Mouse (Mus musculus) forebrain, postnatal 0 days (tissue): Measurements from ENCODE around the gene Tcte1. TPM values are rescaled to one million over a fixed set of nuclear protein-coding genes. Genes with fewer than 3 reads are reported as not detected.

Experiments
- ATAC-seq: fragments of 200-750 bp; cut with Nextera tagmentation; 2 replicates; pipeline ENCODE4 v1.8.0; 2017; ENCODE audit warnings: mild to moderate bottlenecking, moderate library complexity
- DNase-seq: peaks from one replicate; pipeline ENCODE4 v3.0.0-alpha.2; 2015
- H3K27ac ChIP-seq: fragments of 300-500 bp; sonication (generic); 2 replicates; pipeline ENCODE4 v1.5.1; 2014; ENCODE audit warnings: low read depth, mild to moderate bottlenecking, antibody characterized with exemption, low read length, moderate library complexity, mixed read lengths
- H3K27me3 ChIP-seq: fragments of 300-500 bp; sonication (generic); 2 replicates; pipeline ENCODE4 v1.6.1; 2014; ENCODE audit warnings: mild to moderate bottlenecking, low read length, mixed read lengths; ENCODE audit not compliant: insufficient read depth
- H3K36me3 ChIP-seq: fragments of 300-500 bp; sonication (generic); 2 replicates; pipeline ENCODE4 v1.6.1; 2014; ENCODE audit warnings: mild to moderate bottlenecking, moderate library complexity; ENCODE audit not compliant: insufficient read depth
- H3K4me1 ChIP-seq: fragments of 300-500 bp; sonication (generic); 2 replicates; pipeline ENCODE4 v1.6.1; 2014; ENCODE audit warnings: antibody characterized with exemption; ENCODE audit not compliant: insufficient read depth
- H3K4me2 ChIP-seq: fragments of 300-500 bp; sonication (generic); 2 replicates; pipeline ENCODE4 v1.6.1; 2014; ENCODE audit warnings: low read depth, mild to moderate bottlenecking, moderate library complexity
- H3K4me3 ChIP-seq: fragments of 300-500 bp; sonication (generic); 2 replicates; pipeline ENCODE4 v1.5.1; 2014; ENCODE audit warnings: low read depth, low read length, mixed read lengths
- H3K9ac ChIP-seq: fragments of 300-500 bp; sonication (generic); 2 replicates; pipeline ENCODE4 v1.6.1; 2014; ENCODE audit warnings: mild to moderate bottlenecking
- H3K9me3 ChIP-seq: fragments of 300-500 bp; sonication (generic); 2 replicates; pipeline ENCODE4 v1.6.1; 2016; ENCODE audit warnings: low read length
- CTCF ChIP-seq: sonication (generic); IDR thresholded peaks from 2 replicates; pipeline ENCODE4 v1.5.1; 2016; ENCODE audit warnings: antibody characterized with exemption, control low read depth, low read depth
- WGBS: fragments of 180-500 bp; shearing (Covaris S2); extraction: QIAGEN DNeasy Blood & Tissue Kit; methylation state at CpG from one replicate; pipeline ENCODE4 v1.1.7; 2014; 5-methylcytosine and 5-hydroxymethylcytosine counted together
- polyA plus RNA-seq: library from polyadenylated mRNA; unstranded; fragments of >200 nt; fragmentation: Nextera tagmentation; extraction: Ambion mirVana; gene quantifications from 2 replicates; pipeline ENCODE4 v1.2.1, GENCODE M21; 2015
- total RNA-seq: library from RNA; depleted of rRNA; stranded (reverse); fragments of >200 nt; gene quantifications from 2 replicates; pipeline ENCODE4 v1.2.3, GENCODE M21; 2014

Tcte1 gene
- total and polyA plus RNA-seq, 2 experiments from 2014 or later: 1.4 to 5.7 TPM

DNA sequence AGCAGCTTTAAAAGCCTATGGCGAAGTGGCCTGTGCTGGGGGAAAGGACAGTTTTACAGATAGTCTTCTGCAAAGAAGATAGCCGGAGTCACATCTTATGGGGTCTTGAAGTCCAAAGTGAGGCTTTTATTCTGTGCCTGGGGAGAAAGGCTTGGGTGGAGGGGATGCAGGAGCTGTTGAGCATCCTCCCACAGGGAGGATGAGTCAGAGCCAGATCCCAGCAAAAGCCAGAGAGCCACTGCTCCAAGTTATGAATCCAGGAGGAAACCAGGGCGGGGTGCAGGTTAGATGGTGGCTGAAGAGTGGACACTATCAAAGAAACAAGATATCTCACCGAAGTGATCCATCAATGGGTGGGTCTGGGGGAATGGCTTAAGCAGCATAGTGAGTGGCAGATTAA lies 11.5 kb upstream of the Tcte1 start:
- no peaks in the 10 kb centered on the region for H3K27me3 ChIP-seq
- H3K4me2 ChIP-seq: no peak overlapping the region
- ATAC-seq (no peak), DNase-seq (no peak)
- H3K36me3 ChIP-seq: peaks cover 7% of the 10 kb centered on the region
- H3K9ac ChIP-seq: no peak overlapping the region
- 93% methylated on average over 4 of the region's 4 CpGs for WGBS
- no peaks in the 10 kb centered on the region for H3K4me1 ChIP-seq
- no peak overlapping the region for H3K4me3 ChIP-seq
- no peak overlapping the region for H3K27ac ChIP-seq
- H3K9me3 ChIP-seq: no peaks in the 10 kb centered on the region
- no peak for TF ChIP-seq CTCF

DNA sequence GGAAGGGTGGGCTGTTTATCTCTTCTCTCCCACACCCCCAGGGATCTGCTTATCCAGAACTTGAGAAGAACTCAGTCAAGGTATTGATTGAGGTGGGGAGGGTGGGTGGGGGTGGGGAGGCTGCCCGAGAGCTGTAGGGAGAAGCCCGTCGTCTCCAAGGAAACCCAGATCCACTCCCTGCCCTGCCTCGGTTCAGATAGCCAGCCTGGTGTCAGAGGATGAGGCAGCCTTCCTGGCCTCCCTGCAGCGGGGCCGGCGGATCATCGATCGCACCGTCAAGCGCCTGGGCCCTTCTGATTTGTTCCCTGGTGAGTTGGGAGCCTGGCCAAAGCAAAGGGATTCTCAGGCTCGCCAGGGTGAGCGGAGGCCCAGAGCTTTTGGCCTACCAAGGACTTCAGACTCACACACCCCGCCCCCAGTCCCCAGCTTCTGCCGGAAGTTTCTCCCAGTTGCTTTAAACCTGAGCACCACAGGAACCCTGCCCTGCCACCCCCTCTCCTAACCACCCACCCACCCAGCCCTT lies 8.0 kb upstream of the Tcte1 start:
- no peak for TF ChIP-seq CTCF
- no peak overlapping the region for H3K4me3 ChIP-seq
- H3K27me3 ChIP-seq: no peaks in the 10 kb centered on the region
- H3K36me3 ChIP-seq: peaks cover 11% of the 10 kb centered on the region
- 46% methylated on average over 15 of the region's 15 CpGs for WGBS
- no peaks in the 10 kb centered on the region for H3K4me1 ChIP-seq
- H3K9ac ChIP-seq: no peak overlapping the region
- H3K27ac ChIP-seq: no peak overlapping the region
- H3K4me2 ChIP-seq: no peak overlapping the region
- ATAC-seq (no peak), DNase-seq (no peak)
- H3K9me3 ChIP-seq: no peaks in the 10 kb centered on the region

DNA sequence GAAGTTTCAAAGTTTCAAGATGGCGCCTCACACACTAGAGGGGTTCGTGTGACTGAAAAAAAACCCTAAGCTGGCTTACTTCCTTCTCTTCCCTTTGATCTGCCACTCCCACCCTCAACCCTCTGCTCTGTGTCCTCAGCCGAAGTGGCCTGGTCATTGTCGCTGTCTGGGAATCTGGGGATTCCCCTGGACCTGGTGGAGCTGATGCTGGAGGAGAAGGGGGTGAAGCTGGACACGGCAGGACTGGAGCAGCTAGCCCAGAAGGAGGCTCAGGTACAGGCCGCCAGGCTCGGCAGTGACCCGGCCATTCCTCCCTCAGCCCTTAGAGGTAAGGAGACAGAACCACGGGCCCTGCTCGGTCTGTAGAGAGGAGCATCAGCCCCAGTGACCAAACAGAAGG lies 7.4 kb upstream of the Tcte1 start:
- H3K4me2 ChIP-seq: no peak overlapping the region
- H3K36me3 ChIP-seq: peaks cover 15% of the 10 kb centered on the region
- DNase-seq (no peak), ATAC-seq (no peak)
- H3K4me3 ChIP-seq: no peak overlapping the region
- H3K27me3 ChIP-seq: no peaks in the 10 kb centered on the region
- no peak overlapping the region for H3K9ac ChIP-seq
- TF ChIP-seq CTCF: no peak
- 91% methylated on average over 10 of the region's 10 CpGs for WGBS
- no peak overlapping the region for H3K27ac ChIP-seq
- no peaks in the 10 kb centered on the region for H3K4me1 ChIP-seq
- H3K9me3 ChIP-seq: no peaks in the 10 kb centered on the region

- TF ChIP-seq CTCF: peak; percentile 95
- ATAC-seq: peak; percentile 71
- 55% methylated on average over 8 of the region's 8 CpGs for WGBS
- Histone ChIP-seq H3K27me3 (no peaks in the 10 kb centered on the region), H3K27ac (no peak overlapping the region), H3K4me2 (no peak overlapping the region), H3K36me3 (peaks cover 18% of the 10 kb centered on the region), H3K4me3 (no peak overlapping the region), H3K9me3 (no peaks in the 10 kb centered on the region), H3K9ac (no peak overlapping the region), H3K4me1 (no peaks in the 10 kb centered on the region)
- DNase-seq: peak; percentile 89
These were observed 6.7 kb upstream of the Tcte1 start for GRCm38 (mm10) chr17:45516488-45516887.

DNA sequence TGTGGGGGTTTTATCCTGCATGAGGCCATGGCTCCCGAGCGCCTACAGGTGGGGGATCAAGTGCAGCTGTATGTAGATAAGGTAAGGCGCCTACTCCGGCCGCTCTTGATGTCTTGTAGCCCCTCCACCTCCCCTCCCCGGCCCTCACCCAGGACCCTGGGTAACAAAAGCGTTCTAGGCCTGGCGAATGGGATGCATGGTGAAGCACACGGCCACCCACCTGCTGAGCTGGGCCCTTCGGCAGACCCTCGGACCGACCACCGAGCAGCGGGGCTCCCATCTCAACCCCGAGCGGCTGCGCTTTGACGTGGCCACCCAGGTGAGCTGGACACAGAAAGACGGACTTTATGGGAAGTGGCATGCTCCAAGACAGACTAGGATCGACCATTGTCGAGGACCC lies 6.1 kb upstream of the Tcte1 start:
- Histone ChIP-seq H3K9ac (no peak overlapping the region), H3K9me3 (no peaks in the 10 kb centered on the region), H3K4me1 (no peaks in the 10 kb centered on the region), H3K27ac (no peak overlapping the region), H3K4me2 (no peak overlapping the region), H3K4me3 (no peak overlapping the region), H3K36me3 (peaks cover 18% of the 10 kb centered on the region), H3K27me3 (no peaks in the 10 kb centered on the region)
- no peak for TF ChIP-seq CTCF
- DNase-seq (no peak), ATAC-seq (no peak)
- 92% methylated on average over 21 of the region's 21 CpGs for WGBS

DNA sequence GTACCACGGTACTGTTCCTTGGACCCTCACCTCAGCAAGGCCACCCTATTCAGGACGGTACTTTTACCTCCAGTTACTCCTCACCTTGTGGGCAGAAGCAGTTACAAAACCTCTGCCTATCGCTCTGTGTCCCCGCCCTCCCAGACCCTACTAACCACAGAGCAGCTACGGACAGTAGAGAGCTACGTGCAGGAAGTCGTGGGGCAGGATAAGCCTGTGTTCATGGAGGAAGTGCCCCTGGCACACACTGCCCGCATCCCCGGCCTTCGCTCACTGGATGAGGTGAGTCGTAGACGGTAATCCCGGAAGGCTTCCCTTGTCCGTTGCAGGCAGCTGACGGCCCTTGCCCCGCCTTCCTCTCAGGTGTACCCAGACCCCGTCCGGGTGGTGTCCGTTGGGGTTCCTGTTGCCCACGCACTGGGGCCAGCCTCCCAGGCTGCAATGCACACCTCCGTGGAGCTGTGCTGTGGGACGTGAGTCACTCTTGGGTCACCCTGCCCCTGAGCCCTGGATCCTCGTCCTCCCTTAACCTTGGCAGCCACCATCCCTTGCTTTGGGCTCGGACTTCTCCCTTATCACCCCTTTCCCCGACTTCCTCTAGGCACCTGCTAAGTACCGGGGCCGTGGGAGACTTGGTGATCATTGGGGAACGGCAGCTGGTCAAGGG lies 5.6 kb upstream of the Tcte1 start:
- 93% methylated on average over 28 of the region's 28 CpGs for WGBS
- no peak for TF ChIP-seq CTCF
- no peaks in the 10 kb centered on the region for H3K9me3 ChIP-seq
- no peak for ATAC-seq
- H3K27me3 ChIP-seq: no peaks in the 10 kb centered on the region
- no peak for DNase-seq
- no peak overlapping the region for H3K9ac ChIP-seq
- no peak overlapping the region for H3K27ac ChIP-seq
- no peak overlapping the region for H3K4me3 ChIP-seq
- no peak overlapping the region for H3K4me2 ChIP-seq
- peaks cover 18% of the 10 kb centered on the region for H3K36me3 ChIP-seq
- 0 out of 2 replicates have a peak, but pooled peaks cover 3% of the 10 kb centered on the region for H3K4me1 ChIP-seq

DNA sequence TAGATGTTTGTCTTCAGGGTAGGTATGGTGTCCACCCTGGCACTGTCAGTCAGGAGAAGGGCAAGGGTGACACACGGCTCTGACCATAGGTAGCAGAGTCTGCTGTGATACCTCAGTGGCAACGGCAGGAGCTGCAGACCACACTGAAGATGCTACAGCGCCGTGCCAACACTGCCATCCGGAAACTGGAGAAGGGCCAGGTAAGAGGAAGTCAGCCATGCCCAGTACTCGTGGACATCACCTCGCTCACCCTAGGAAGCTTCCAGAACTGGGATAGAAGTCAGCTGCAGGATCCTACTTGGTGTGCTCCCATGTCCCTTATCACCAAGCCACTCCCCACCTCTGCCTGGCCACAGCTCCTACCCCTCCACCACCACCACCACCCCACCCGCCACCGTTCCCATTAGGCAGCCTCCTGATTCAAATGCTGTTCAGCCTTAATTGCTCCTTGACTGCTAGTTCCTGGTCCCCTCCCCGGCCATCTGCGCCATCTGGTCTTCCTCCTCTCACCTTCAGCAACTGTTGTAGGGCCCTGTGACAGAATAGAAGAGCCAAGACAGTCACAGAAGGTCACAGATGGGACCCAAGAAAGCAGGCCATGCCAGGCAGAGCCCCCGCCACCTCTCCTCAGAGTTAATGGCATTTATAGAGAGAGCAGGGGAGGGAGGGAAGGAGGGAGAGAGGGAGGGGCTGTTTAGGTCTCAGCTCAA lies 4.3 kb upstream of the Tcte1 start:
- Histone ChIP-seq H3K4me2 (no peak overlapping the region), H3K4me1 (peaks cover 12% of the 10 kb centered on the region; the same call in 1 of the 2 replicates), H3K9me3 (no peaks in the 10 kb centered on the region), H3K4me3 (no peak overlapping the region), H3K27ac (no peak overlapping the region), H3K36me3 (peaks cover 18% of the 10 kb centered on the region), H3K9ac (no peak overlapping the region), H3K27me3 (no peaks in the 10 kb centered on the region)
- no peak for TF ChIP-seq CTCF
- no peak for DNase-seq
- no peak for ATAC-seq
- 80% methylated on average over 12 of the region's 12 CpGs for WGBS
